Mouse (Mus musculus) CH12.LX (cell line): ENCODE data around the gene Zcchc8.

Experiments used
- CTCF ChIP-seq, 2 experiments: IDR thresholded peaks in 1 of 2; conservative IDR thresholded peaks in 1 of 2; 2 replicates each; pipeline ENCODE4 v1.5.1; 2011 to 2012; ENCODE audit warnings: low read depth in 2 of 2, low read length in 2 of 2, improper control_type of control experiment in 1 of 2, inconsistent platforms in 1 of 2, mild to moderate bottlenecking in 1 of 2, moderate library complexity in 1 of 2
- EP300 ChIP-seq: IDR thresholded peaks from 2 replicates; pipeline ENCODE4 v1.6.1; 2011; ENCODE audit warnings: low read length, improper control_type of control experiment
- NRF1 ChIP-seq: IDR thresholded peaks from 2 replicates; pipeline ENCODE4 v1.6.1; 2014; ENCODE audit warnings: low read depth, mild to moderate bottlenecking, inconsistent platforms, low read length, improper control_type of control experiment, moderate library complexity
- POLR2A ChIP-seq: IDR thresholded peaks from 2 replicates; pipeline ENCODE4 v1.6.1; 2011; ENCODE audit warnings: low read depth, mild to moderate bottlenecking, improper control_type of control experiment, low read length
- RCOR1 ChIP-seq: conservative IDR thresholded peaks from 2 replicates; pipeline ENCODE4 v1.6.1; 2012; ENCODE audit warnings: low read depth, mild to moderate bottlenecking, inconsistent platforms, low read length, improper control_type of control experiment
- TCF12 ChIP-seq: IDR thresholded peaks from 2 replicates; pipeline ENCODE4 v1.6.1; 2014; ENCODE audit warnings: low read depth, mild to moderate bottlenecking, inconsistent platforms, low read length, improper control_type of control experiment
- USF2 ChIP-seq: conservative IDR thresholded peaks from 2 replicates; pipeline ENCODE4 v1.6.1; 2011; ENCODE audit warnings: low read depth, low read length, improper control_type of control experiment

DNA sequence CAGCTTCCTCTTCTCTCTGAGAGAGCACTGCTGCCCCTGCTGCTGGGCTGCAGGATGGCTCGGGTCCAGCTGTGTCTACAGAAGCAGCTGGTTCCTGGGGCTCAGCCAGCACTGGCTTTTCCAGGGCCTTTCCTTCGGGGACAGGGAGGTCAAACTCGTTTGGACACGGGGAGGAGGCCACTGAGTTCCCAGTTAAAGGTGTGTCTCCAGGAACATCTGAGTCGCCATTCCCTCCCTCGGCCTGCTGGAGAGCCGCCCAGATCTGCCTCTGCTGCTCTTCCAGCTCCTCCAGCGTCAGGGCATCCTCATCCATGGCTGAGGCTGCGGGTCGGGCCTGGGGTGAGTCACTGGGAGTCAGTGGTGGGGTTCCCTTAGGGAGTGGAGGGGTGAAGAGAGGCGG lies 20.3 kb downstream of the Zcchc8 start:
- TF ChIP-seq USF2, result no peak
- no peak for TF ChIP-seq NRF1
- TF ChIP-seq TCF12, result no peak
- TF ChIP-seq CTCF (conservative IDR thresholded peaks at IDR 0.05 in 1 of 2, IDR thresholded peaks at IDR 0.05 in 1 of 2; ENCODE audit: low read depth in 2 of 2, low read length in 2 of 2), result no peak
- TF ChIP-seq EP300, result no peak
- no peak for TF ChIP-seq POLR2A
- TF ChIP-seq RCOR1, result no peak
